Comparison of ENCODE assay signal across 26 mouse cellular contexts in genomic region chr5:24950039-24950438, GRCm38 (mm10).
A peak's percentile ranks its signal among the peaks of the same experiment; 100 is the strongest.
DNase-seq lines count a peak whose midpoint lies in the region; ATAC-seq lines count a peak whose summit lies in the region.
"Had no signal": no experiment of that assay in that cellular context is flagged by ENCODE, and none has a peak within 500 bp of the region (broad histone marks: within the 10 kb centered on the region; RNA-seq: fewer than 3 reads in every experiment).

No protein-coding gene starts in this region.

- no peaks in the 10 kb centered on the region for H3K9me3 ChIP-seq in forebrain, embryonic 16.5 days (ENCODE audit: control insufficient read depth, low read length)
- H3K9me3 ChIP-seq in forebrain, embryonic 11.5 days (ENCODE audit: control insufficient read depth, low read length), result no peaks in the 10 kb centered on the region
- H3K9me3 ChIP-seq: heart, embryonic 10.5 days; heart, embryonic 15.5 days; intestine, embryonic 15.5 days; liver, embryonic 15.5 days had no signal

- no peak overlapping the region for H3K4me2 ChIP-seq in forebrain, embryonic 16.5 days (ENCODE audit: low read length)
- H3K4me2 ChIP-seq in forebrain, embryonic 11.5 days (ENCODE audit: low read depth, low read length, severe bottlenecking), result no peak overlapping the region
- H3K4me2 ChIP-seq: heart, embryonic 15.5 days; intestine, embryonic 15.5 days; liver, embryonic 15.5 days; lung, embryonic 14.5 days had no signal

- H3K27me3 ChIP-seq in forebrain, embryonic 16.5 days (replicated peaks; ENCODE audit: control insufficient read depth, insufficient read depth, low read length), result no peaks in the 10 kb centered on the region
- no peaks in the 10 kb centered on the region for H3K27me3 ChIP-seq in forebrain, embryonic 11.5 days (ENCODE audit: control insufficient read depth, insufficient read depth, low read length)
- H3K27me3 ChIP-seq: heart, embryonic 15.5 days; intestine, embryonic 15.5 days; Patski had no signal

- H3K27ac ChIP-seq in forebrain, embryonic 16.5 days (ENCODE audit: low read length), result no peak overlapping the region
- no peak overlapping the region for H3K27ac ChIP-seq in forebrain, embryonic 11.5 days (ENCODE audit: low read depth, low read length)
- H3K27ac ChIP-seq: heart, embryonic 10.5 days; heart, embryonic 15.5 days; hindbrain, postnatal 0 days; intestine, embryonic 15.5 days; left cerebral cortex, adult 2 months; liver, embryonic 15.5 days had no signal

- ATAC-seq in forebrain, embryonic 16.5 days, result peak; percentile 39
- ATAC-seq in forebrain, embryonic 11.5 days (replicated peaks; ENCODE audit: low FRiP score), result no peak
- ATAC-seq: hindbrain, postnatal 0 days; intestine, embryonic 15.5 days; Patski had no signal

- WGBS in forebrain, embryonic 16.5 days, result 49% methylated on average over 6 of the region's 6 CpGs
- 90% methylated on average over 6 of the region's 6 CpGs for WGBS in forebrain, embryonic 11.5 days

- no peak overlapping the region for H3K9ac ChIP-seq in forebrain, embryonic 16.5 days (replicated peaks; ENCODE audit: low read depth, low read length)
- no peak overlapping the region for H3K9ac ChIP-seq in forebrain, embryonic 11.5 days (ENCODE audit: low read length)
- H3K9ac ChIP-seq: heart, embryonic 15.5 days; intestine, embryonic 15.5 days; liver, embryonic 15.5 days; lung, embryonic 14.5 days had no signal

- no peak for DNase-seq in forebrain, embryonic 11.5 days (ENCODE audit: low spot score)
- peak; percentile 40 to 45 for DNase-seq in layer of hippocampus, adult 18-20 months (ENCODE audit: low spot score in 2 of 2)
- DNase-seq in layer of hippocampus, postnatal 25 days (ENCODE audit: extremely low spot score in 1 of 2, low spot score in 1 of 2), result no peak
- peak; percentile 13 for DNase-seq in right cerebral cortex, postnatal 25 days
- DNase-seq in right cerebral cortex, postnatal 14 days, result no peak
- peak; percentile 33 for DNase-seq in telencephalon, adult 2 months (ENCODE audit: low read depth, low spot score)
- no peak for DNase-seq in liver
- DNase-seq: adrenal gland, postnatal 14 days; cerebellum, adult 8-10 months; cerebellum, postnatal 25 days; gastrocnemius, postnatal 25 days; heart, adult 11 months; kidney, adult 2 months; kidney, postnatal 36 days; lung, embryonic 14.5 days; lung, postnatal 14 days; midbrain, embryonic 14.5 days; thymus, postnatal 4 days had no signal

- H3K4me3 ChIP-seq in forebrain, embryonic 16.5 days (replicated peaks; ENCODE audit: low read length), result no peak overlapping the region
- no peak overlapping the region for H3K4me3 ChIP-seq in forebrain, embryonic 11.5 days (ENCODE audit: low read depth, low read length)
- H3K4me3 ChIP-seq: heart, embryonic 10.5 days; heart, embryonic 15.5 days; intestine, embryonic 15.5 days; left cerebral cortex, adult 2 months; liver, embryonic 15.5 days had no signal

- H3K4me1 ChIP-seq in forebrain, embryonic 16.5 days (replicated peaks; ENCODE audit: control insufficient read depth, insufficient read depth, low read length), result peaks cover 7% of the 10 kb centered on the region
- H3K4me1 ChIP-seq in forebrain, embryonic 11.5 days (replicated peaks; ENCODE audit: control insufficient read depth, insufficient read depth, low read length), result no peaks in the 10 kb centered on the region
- H3K4me1 ChIP-seq: liver, embryonic 15.5 days had no signal

- H3K36me3 ChIP-seq in forebrain, embryonic 16.5 days (ENCODE audit: control insufficient read depth, insufficient read depth), result no peaks in the 10 kb centered on the region
- H3K36me3 ChIP-seq in forebrain, embryonic 11.5 days (ENCODE audit: control insufficient read depth, insufficient read depth, low read length), result no peaks in the 10 kb centered on the region
- H3K36me3 ChIP-seq: heart, embryonic 10.5 days; intestine, embryonic 15.5 days; liver, embryonic 15.5 days had no signal

Comparison
In these comparisons a context has a peak if more than half of its experiments do, and no peak if none do; other contexts are left out.
1. DNase-seq: peak in layer of hippocampus, adult 18-20 months (2 of 2), right cerebral cortex, postnatal 25 days (single experiment) and telencephalon, adult 2 months (single experiment); none in forebrain, embryonic 11.5 days (single experiment), layer of hippocampus, postnatal 25 days (0 of 2), right cerebral cortex, postnatal 14 days (single experiment) and liver (single experiment).